Mouse (Mus musculus) ZHBTc4 (cell line): Measurements from ENCODE around the gene Zfand3.

Source experiments
- DNase-seq: peaks from one replicate; pipeline ENCODE4 v3.0.0-alpha.2; 2011; ENCODE audit warnings: low read depth, low spot score

The Zfand3 gene

DNA sequence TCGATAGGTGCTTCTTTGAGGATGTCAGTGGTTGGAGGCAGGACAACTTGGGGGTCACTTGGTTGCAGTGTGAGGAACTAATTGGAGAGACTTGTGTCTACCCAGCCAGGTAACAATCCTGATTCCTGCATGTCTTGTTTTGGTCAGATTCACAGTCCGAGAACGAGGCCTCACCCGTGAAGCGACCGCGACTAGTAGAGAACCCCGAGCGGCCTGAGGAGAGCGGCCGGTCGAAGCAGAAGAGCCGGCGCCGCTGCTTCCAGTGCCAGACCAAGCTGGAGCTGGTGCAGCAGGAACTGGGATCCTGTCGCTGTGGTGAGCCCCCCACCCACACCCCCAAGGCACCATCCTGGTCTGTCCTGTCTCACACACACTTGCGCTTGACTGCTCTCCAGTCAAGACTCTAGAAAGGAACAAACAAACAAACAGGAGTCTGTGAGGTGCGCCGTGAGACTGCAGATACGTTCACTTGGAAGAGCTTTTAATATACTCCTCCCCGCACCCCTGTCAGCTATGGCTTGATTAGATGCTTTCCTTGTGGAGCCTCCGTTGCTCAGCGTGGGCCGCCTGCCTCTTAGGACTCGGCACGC lies 188.0 kb downstream of the Zfand3 start:
- no peak for DNase-seq

DNA sequence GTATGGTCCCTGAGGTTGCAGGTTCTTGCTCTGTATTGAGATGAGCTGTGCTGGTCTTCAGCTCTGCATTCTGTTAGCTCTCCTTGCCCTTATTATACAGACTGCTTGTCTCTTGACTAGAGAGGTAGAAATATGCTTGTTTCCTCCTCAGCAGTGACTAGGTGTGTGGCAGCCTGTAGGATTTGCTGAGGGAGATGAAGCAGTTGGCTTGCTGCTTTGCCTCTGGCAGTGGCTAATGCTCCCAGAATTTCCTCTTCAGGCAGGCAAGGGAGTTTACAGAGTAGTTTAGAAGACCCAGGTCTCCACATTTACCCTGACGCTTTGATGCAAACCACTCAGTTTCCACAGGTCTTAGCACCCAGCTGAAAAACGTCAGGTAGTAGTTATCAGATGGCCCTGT lies 189.1 kb downstream of the Zfand3 start:
- DNase-seq = no peak

DNA sequence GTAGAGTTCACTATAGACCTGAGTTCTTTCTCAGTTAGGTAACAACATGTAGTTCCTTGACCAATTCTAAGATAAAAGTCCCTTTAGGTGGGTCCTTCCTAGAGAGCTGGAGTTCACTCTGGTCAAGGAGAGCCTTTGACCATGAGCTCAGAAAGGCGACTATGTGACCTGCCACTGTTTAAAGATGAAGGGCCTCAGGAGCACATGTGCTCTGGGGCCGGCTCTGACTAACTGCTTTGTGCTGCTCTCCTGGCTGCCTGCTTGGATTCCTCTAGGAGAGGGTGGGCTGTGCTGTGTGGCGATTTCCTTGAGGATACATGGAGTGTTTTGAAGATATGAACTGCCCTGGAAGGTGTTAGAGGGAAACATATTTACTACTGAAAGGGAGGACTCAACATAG lies 189.6 kb downstream of the Zfand3 start:
- no peak for DNase-seq

DNA sequence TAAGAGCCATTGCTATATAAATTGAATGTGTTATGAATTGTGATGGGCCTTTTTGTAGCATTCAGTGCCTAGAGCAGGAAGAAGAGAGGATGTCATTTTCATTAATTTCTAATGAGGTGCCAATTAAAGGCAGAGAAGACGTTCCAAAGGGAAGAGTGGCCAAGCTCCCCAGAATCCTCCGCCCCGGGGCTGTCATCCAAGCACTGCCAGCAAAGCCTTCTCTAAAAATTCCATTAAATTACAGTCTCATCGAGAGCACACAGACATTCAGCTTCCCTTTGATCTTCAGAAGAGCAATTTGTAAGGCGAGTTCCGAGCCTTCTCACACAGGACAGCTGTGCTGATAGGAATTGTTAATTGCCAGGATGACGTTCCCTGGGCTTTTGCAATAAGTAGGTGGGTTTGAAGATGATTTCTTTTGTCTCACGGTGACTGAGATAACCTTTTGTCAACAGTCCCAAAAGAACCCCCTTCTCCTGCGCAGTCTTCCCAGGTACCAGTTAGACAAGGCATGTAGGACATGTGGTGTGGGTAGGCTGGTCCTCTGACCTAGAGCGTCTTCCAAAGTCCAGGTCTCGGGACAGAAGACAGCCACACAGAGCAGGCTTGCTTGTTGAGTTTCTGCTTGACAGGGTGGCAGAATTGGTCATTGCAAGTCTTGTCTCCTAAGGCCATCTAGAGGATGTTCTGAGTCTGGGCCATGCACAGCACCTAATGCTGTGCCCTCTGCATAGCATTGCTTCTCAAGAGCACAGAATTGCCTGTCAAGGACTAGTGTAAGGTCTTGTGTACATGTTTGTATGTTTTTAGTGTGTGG lies 190.3 kb downstream of the Zfand3 start:
- no peak for DNase-seq

DNA sequence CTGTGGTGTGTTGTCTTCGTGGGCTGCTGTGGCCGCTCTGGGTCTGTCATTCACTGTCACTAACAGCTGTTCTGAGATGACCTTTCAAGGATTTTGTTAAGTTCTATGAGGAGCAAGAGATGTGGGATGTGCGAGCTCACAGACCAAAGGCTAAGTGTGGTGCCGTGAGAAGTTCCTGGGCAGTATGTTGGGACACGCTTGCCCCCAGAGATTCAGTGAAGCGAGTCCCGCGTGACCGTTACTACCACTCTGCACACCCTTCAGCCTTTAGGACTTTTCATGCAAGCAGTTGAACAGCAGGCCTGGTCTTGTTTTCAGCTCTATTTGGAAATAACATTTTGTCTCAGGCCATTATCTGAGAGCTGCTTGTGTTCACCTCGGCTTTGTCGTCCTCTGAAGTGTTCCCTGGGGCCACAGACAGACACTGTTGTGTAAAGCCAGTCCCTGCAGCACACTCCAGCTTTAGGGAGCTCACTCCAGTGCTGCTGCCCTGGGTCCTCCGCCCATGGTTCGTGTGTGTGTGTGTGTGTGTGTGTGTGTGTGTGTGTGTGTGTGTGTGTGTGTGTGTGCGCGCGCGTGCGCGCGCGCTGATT lies 191.2 kb downstream of the Zfand3 start:
- DNase-seq = no peak

DNA sequence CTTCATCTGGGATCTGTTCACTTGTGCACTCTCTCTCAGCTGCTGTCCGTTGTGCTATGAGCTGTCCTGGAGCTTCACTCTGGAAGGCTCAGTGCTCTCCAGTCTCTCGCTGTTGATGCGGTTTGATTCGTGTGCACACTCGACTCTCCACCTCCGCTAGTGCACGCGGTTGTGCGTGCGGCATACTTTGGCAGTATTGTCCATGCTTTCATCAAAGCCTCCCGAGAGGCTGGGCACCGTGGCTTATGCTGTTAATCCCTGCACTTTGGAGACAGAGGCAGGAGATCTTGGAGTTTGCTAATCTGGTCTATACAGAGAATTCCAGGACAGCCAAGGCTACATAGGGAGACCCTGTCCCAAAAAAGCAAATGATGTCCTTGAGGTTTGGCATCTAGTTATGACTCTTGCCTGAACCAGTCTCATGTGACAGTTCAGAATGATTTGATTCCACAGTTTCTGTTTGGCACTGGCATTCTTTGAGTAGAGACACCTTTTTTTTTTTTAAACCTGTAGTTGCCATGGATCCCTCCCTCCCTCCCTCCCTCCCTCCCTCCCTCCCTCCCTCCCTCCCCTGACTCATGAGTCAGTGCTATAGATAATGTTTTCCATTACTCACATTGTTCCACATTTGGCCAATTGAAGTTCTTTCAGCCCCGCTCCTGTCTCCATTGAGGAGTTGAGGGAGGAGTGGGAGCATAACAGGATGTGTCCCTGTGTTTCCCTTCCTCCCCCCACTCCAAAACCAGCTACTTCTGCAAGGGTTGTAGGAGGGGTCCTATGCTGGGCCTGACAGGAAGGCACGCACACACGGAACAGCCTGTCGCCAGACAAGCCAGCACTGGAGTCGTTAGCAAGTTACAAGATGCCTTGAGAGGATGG lies 192.1 kb downstream of the Zfand3 start:
- no peak for DNase-seq

DNA sequence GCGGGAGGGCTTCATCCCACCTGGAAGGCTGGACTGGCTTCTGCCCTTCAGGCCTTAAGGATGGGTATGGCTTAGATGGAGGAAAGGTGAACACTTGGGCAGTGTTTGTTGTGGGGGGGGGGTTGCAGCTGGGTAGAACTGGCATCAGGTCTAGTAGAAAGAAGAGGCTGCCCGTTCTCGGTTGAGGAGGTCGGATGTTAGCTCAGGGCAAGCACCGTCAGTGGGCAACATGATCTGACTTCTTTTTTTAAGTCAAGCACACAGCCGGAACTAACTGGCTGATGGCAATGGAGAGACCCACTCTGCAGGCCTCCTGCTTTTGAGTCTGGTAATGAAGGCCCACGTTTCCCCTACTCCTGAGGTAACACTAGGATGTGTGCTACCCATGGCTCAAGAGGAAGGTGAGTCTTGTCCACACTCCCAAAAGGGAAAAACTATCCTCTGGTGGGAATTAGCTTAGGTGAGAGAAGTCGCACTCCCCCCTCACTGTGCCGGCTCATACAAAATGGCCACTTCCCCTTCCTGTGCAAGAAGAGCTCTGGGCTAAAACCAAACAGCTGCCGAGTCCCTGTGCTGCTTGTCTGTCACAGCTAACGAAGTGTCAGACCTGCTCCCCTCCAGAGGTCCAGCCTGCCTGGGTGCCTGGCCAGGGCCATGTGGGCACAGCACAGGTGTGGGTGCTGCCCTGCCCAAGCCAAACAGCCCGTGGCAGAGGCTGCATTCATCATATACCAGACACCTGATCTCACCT lies 192.9 kb downstream of the Zfand3 start:
- no peak for DNase-seq

DNA sequence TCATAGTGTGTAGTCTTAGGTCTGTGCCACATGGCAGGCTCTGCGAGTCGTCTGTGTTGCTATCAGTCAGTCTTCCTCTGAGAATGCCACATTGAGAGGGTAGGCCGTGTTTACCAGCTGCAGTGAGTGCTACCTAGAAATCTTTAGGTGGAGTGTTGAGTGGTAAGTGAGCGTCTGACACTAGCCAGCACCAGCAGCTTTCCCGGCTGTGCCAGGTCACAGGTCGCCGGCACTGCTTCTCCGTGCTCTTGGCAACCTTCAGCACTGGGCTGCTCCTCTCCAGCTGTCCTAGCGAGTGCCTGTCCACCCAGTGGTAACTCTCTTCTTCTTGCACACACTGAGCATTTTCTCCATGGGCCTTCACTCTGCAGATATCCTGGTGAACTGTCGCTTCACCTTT lies 193.9 kb downstream of the Zfand3 start:
- DNase-seq = no peak

DNA sequence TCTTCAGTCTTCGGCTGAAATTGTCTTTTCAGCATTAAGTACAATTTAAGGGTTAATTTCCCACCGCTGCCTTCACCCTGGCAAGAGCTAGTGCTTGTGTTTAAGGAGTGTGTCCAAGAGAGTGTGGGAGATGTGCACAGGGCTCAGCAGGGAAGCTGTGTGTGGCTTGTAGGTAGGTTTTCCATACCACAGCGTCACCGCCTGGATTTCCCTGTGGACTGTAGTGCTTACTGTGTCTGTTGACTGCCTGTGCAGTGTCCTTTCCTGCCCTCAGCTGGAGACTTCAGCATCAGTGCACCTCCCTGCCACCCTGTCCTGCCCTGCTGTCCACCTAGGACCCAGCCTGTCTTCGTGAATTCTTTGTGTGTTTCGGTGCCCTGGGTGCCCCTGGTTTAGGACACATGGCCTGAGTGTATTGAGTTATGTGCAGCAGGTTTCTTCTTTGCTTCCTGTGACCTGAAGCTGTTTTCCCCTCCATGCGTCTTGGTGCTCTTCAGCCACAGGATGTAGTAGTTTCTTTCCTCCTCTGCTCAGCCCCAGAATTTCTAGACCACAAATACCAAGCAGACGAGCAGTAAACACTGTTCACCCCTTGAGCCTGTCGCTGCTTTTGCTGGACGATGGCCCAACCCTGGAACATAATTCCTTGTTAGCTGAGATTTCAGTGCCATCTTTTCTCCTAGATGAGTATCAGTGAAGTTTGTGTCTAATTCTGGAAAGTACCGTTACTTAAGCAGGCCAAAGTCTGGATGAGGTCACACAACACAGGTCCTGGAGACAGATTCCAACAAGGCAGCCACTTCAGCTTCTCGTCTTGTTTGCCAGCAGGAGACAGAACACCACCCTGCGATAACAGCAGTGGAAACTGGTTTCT lies 195.1 kb downstream of the Zfand3 start:
- DNase-seq = no peak

DNA sequence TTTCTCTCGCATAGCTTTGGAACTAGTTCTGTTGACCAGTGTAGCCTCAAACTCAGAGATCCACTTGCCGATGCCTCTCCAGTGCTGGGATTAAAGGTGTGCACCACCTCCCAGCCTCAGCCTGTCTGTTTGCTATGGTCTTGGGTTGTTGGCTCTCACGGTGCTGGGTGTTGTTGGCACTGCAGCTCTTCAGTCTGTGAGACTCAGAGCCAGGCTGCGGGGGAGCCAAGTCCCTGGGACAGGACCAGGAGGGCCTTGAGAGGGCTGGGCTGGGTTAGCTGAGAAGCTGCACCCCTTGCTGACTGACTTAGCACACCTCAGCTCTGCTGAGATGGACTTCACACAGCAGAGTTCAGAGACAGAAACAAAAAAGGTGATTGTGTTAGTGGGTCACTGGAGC lies 195.8 kb downstream of the Zfand3 start:
- no peak for DNase-seq

DNA sequence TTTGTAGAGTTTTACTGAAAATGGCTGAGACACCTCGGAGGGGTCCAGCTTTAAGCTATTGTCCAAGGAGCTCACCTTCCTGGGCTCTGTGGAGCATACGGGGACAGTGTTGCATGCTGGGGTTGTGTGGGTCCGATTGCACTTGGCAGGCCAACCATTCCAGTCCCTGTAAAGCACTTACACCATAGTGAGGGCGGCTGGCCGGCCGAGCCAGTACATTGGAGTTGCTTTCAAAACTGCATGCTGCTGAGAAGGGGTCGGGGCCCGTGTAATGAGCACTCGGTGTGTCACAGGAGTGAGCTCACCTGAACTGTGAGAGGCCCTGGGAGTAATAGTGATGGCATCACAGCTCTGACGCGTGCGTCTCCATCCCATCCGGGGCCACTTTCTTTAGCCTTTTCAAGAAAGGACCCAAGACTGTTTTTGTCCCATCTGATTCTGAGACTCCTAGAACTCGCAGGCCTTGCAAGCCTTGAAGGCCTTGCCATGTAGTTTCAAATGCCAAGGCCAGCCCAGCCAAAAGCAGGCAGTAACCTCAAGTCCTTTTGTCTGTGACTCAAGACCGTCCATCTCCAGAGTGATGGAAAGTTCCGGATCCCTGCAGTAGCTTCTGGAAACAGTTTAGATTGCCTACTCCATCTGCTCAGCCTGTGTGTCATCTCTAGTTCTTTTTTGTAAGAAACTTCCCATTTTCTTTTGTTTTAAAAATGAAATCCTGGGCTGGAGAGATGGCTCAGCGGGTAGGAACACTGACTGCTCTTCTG lies 200.7 kb downstream of the Zfand3 start:
- DNase-seq = no peak

DNA sequence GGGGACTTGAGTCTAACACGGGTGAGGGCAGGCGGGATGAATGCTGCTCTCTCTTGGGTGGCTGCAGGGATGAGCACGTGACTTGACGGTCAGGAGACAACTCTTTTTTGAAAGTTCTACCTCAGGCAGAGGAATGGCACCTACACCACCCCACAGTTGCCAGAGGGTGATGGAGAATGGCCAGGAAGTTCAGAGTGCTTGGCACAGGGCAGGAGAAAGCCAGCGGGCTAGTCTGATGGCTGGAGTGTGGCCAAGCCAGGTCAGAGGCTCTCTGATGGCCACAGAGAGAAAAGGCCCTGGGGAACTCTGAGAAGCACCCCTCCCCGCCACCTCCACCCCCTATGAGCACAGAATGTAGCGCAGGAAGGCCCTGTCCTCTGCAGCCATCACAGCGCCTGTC lies 205.7 kb downstream of the Zfand3 start:
- no peak for DNase-seq

DNA sequence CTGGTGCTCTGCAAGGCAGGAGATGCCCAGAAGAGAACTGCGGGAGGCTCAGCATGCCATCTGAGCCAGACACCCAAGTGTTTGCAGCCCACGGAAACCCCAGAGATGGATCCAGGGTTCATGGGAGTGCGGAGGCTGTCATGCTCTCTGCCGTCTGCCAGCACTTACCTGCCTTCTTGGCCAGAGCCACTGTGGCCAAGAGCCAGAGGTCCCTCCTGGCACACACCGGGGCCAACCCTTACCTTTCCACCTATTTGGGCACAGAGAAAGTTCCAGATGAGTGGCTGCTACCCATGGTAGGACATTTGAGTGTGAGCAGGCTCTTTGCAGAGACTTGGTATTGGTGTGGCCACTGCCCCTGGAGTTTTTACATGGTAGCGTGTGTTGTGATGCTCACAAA lies 206.4 kb downstream of the Zfand3 start:
- no peak for DNase-seq

DNA sequence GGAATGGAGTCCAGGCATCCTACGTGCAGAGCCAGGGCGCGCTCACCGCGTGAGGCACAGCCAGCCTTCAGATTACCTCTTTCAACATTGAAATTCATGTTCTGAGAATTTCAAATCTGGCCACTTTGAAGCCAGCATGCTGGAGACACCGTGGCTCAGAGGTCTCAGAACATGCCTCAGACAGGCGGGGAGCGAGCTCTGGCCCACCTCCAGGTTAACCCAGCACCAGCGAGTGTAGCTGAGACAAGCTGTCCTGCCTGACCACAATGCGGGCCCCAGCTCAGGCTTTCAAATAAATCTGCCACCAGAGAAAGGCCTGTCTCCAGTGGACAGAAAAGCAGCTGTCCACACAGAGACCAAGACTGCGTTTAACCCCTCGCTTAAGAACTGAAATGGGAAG lies 208.1 kb downstream of the Zfand3 start:
- DNase-seq = no peak

DNA sequence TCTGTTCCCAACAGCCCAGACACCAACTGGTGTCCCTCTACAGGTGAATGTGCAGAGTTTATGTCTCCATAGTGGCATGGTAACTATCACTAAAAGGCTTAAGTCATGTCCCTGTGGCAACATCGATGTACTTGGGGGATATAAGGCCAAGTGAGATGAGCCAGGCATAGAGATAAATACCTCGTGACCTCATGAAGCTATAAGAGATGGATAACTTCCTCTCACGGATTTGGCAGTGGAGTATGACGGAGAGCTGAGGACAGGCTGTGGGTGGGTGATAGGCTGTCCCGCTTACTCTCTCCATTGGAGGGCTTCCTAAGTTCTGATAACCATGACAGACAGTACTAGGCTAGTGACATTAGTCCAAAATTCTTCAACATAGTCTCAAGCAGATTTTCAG lies 208.8 kb downstream of the Zfand3 start:
- DNase-seq = no peak

DNA sequence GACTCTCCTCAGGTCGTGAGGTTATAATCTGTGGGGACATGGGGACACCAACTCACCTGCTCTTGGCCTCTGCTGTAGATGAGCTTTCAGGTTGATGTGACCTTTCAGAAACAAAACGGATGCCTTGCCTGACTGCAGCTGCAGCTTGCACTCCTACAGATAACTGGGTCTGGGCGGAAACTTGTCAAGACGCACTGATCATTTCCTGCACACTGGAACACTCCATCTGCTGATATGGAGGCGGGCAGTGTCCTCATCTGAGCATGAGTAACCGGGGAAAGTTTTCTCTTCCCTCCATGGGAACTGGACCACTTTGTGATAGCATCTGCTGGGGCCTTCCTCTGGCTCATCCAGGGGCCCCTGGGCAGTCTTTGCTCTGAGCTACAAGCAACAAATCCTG lies 209.9 kb downstream of the Zfand3 start:
- DNase-seq = no peak

DNA sequence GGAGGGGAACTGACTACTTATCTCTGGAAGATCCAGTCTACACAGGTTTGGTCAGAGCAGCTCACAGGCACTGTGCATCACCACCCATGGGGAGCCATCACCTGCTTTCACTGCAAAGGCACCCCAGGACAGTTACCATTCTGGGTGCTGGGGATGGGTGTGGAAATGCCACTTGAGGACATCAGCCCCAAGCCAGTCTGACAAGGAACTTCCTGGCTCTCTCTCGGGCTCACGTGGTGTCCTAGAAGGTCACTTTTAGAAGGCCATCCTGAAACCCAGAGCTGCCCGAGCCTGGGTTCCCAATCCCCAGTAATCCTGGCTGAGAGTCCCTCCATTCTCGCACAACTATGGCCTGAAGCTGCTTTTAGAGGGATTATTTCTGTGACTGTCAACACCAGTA lies 211.2 kb downstream of the Zfand3 start:
- no peak for DNase-seq

DNA sequence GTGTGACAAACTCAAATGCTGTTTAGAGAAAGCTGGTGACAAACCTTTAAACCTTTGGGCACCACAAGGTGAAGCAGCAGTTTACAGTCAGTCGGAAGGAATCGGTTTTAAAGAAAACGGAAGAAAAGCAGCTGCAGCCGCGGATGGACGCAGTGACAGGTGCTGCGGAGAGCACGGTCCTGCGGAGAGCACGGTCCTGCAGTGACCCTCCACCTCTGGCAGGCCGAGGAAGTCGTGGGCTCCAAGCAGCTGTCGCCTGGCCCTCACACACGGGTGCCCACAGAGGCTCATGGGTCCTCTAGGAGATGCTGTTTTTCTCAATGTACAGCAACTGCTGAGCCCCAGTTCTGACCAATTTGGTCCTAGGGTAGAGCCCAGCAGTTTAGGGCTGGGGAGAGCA lies 217.1 kb downstream of the Zfand3 start:
- DNase-seq = no peak

DNA sequence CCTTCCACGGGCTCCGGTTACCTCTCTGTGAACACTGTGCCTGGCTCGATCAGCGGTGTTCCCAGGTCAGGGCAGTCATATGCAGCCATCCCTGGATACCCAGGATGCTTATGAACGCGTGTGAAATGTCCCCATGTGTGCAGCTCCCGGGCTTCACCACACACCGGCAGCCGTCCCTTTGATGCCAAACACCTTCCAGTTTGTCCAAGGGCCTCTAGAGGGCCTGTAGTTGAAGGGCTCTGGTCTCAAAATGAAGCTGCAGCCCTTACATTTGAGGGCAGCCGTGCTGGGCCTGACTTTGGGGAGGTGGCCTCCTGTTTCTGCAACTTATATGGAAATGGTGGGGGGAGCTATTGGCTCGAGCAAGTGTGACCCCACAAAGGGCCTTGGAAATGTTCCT lies 217.8 kb downstream of the Zfand3 start:
- DNase-seq = peak; percentile 30

DNA sequence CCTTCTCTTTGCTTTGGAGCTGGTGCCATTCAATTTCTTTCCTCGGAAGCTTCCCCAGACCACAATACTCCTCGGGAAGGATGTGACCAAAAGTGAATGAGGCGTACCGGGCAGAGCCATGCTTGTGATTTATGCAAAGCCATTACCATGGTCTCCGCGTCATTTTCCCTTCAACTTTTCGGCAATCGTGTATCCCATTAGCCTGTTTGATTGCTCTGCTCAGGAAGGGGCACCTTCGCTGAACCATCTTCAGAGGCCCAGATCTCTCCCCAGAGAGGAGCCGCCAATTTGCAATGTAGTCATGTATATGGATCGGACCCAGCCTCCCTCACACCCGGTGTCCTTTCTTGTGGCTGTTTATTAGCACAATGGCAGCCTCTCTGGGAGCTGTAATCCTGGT lies 218.3 kb downstream of the Zfand3 start:
- peak; percentile 17 for DNase-seq
